Mouse (Mus musculus) intestine, embryonic 16.5 days (tissue): ENCODE results near the gene Slc16a8. TPM values are rescaled to one million over a fixed set of nuclear protein-coding genes. Genes with fewer than 3 reads are reported as not detected.

Experiments used
- ATAC-seq: fragments of 200-750 bp; cut with Nextera tagmentation; 2 replicates; pipeline ENCODE4 v1.8.0; 2017; ENCODE audit warnings: moderate TSS enrichment, moderate library complexity
- H3K27ac ChIP-seq: fragments of 300-500 bp; sonication (generic); 2 replicates; pipeline ENCODE4 v1.5.1; 2014; ENCODE audit warnings: mild to moderate bottlenecking, low read length
- H3K27me3 ChIP-seq: fragments of 300-500 bp; sonication (generic); replicated peaks from 2 replicates; pipeline ENCODE4 v1.6.1; 2014; ENCODE audit warnings: low read length, control low read depth, mixed read lengths; ENCODE audit not compliant: control insufficient read depth, insufficient read depth
- H3K36me3 ChIP-seq: fragments of 300-500 bp; sonication (generic); 2 replicates; pipeline ENCODE4 v1.6.1; 2014; ENCODE audit warnings: low read length, control low read depth; ENCODE audit not compliant: control insufficient read depth, insufficient read depth
- H3K4me1 ChIP-seq: fragments of 300-500 bp; sonication (generic); 2 replicates; pipeline ENCODE4 v1.6.1; 2014; ENCODE audit warnings: low read length, control low read depth, mixed read lengths; ENCODE audit not compliant: control insufficient read depth, insufficient read depth
- H3K4me2 ChIP-seq: fragments of 300-500 bp; sonication (generic); 2 replicates; pipeline ENCODE4 v1.6.1; 2014; ENCODE audit warnings: low read depth, low read length, control low read depth
- H3K4me3 ChIP-seq: fragments of 300-500 bp; sonication (generic); 2 replicates; pipeline ENCODE4 v1.5.1; 2014; ENCODE audit warnings: mild to moderate bottlenecking, low read length
- H3K9ac ChIP-seq: fragments of 300-500 bp; sonication (generic); 2 replicates; pipeline ENCODE4 v1.6.1; 2014; ENCODE audit warnings: low read depth, low read length
- H3K9me3 ChIP-seq: fragments of 300-500 bp; sonication (generic); 2 replicates; pipeline ENCODE4 v1.6.1; 2016; ENCODE audit warnings: low read length, control low read depth; ENCODE audit not compliant: control insufficient read depth
- WGBS: fragments of 180-500 bp; shearing (Covaris S2); extraction: QIAGEN DNeasy Blood & Tissue Kit; methylation state at CpG from one replicate; pipeline ENCODE4 v1.1.7; 2014; 5-methylcytosine and 5-hydroxymethylcytosine counted together
- polyA plus RNA-seq: library from polyadenylated mRNA; unstranded; fragments of >200 nt; fragmentation: Nextera tagmentation; extraction: Ambion mirVana; gene quantifications from 2 replicates; pipeline ENCODE4 v1.2.1, GENCODE M21; 2015

The Slc16a8 gene
- polyA plus RNA-seq, 1 experiment from 2014 or later: not detected

DNA sequence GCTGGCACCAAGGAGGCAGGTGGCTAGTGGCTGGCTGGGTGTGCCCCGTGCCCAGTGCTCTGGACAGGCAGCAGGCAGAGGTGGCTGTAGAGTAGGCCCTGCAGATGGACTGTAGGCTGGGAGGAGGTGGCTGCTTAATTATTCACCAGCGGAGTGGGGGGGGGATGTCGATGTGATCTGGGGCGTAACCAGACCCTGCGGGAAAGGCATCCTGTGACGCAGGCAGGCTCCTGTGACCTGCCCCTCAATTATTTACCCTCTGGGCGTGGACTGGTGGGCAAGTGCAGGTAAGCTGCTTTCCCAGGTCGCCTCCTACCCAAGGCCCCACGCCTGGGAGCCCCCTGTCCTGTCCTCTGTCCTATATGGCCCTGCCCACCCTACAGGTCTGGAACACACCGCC lies 30.8 kb upstream of the Slc16a8 start, which contains the start of gene Baiap2l2:
Gene Baiap2l2, minus strand, starts transcription at position 139 of the 400 bp plus-strand sequence.
- peak within 1 kb of the TSS; percentile 88 for H3K27ac ChIP-seq
- H3K36me3 ChIP-seq: no peaks in the 10 kb centered on the region
- H3K4me3 ChIP-seq: peak within 1 kb of the TSS; percentile 49
- H3K27me3 ChIP-seq: no peaks in the 10 kb centered on the region
- 59% methylated on average over 10 of the region's 10 CpGs for WGBS
- H3K4me2 ChIP-seq: peak within 1 kb of the TSS; percentile 56
- peak; percentile 59 for ATAC-seq
- no peaks in the 10 kb centered on the region for H3K9me3 ChIP-seq
- H3K9ac ChIP-seq: peak within 1 kb of the TSS; percentile 72
- peaks cover 35% of the 10 kb centered on the region for H3K4me1 ChIP-seq

DNA sequence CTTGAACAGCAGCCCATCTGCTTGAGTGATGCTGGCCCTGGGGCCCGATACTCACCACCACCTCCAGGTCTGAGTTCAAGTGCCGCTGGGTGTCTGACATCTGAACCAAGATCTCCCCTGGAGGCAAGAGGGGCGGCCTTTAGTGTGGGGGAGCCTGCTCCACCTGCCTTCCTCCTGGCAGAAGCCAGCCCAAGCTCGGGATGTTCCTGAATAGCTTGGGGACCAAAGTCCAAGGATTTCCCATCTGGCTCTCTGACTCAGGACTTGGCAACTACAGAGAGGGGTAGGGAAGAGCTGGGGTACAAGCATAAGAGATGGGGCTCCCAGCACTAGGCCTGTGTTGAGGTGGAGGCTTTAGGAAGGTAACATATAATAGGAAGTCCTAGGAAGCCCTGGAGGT lies 28.8 kb upstream of the Slc16a8 start:
- Histone ChIP-seq H3K9ac (peak overlapping the region; percentile 72), H3K4me1 (peaks cover 35% of the 10 kb centered on the region), H3K4me3 (peak overlapping the region; percentile 49; the same call in 1 of the 2 replicates), H3K9me3 (no peaks in the 10 kb centered on the region), H3K27ac (peak overlapping the region; percentile 88), H3K4me2 (peak overlapping the region; percentile 56), H3K36me3 (no peaks in the 10 kb centered on the region), H3K27me3 (no peaks in the 10 kb centered on the region)
- WGBS: 60% methylated on average over 4 of the region's 4 CpGs
- no peak for ATAC-seq

DNA sequence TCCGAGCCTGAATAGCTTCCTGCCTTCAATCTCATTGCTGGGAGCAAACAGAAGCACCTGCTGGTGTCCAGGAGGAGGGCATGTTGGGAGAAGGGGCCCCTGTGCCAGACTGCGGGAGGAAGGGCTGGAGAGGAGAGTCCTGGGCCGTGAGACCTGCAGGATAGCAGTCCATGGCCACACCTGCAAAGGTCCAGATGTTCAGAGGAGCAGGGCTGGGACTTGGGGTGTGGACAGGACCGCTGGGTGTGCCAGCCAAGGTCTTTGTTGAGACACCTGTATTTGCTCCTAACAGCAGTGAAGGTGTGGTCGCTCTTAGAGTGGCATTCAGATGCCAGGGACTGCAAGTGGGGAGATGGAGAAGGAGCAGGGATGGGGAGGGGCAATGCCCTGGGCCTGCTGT lies 27.9 kb upstream of the Slc16a8 start:
- Histone ChIP-seq H3K4me2 (peak overlapping the region; percentile 40), H3K27ac (peak overlapping the region; percentile 88), H3K4me1 (peaks cover 32% of the 10 kb centered on the region), H3K9me3 (no peaks in the 10 kb centered on the region), H3K9ac (0 out of 2 replicates have a peak overlapping the region, but pooled peaks have one; percentile 72), H3K4me3 (no peak overlapping the region; the same call in 1 of the 2 replicates), H3K27me3 (no peaks in the 10 kb centered on the region), H3K36me3 (no peaks in the 10 kb centered on the region)
- WGBS: 43% methylated on average over 5 of the region's 5 CpGs
- peak; percentile 70 for ATAC-seq

DNA sequence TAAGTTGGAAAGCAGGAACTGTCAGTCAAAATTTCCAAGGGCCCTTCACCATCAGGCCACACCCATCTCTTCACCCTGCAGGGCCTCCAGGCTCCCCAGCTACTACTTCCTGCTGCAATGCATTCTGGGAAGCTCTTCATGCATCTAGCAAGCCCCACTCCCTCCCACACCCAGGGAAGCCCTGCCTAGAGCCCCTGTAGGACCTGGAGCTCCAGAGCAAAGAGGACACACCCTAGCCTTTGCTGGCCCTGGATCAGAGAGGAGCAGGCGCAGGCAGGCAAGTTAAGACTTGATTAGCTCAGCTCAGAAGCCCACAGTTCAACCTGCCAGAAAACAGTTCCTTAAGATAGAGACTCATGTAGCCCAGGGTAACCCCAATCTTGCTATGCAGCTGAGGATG lies 26.8 kb upstream of the Slc16a8 start:
- Histone ChIP-seq H3K27ac (peak overlapping the region; percentile 88), H3K27me3 (no peaks in the 10 kb centered on the region), H3K36me3 (no peaks in the 10 kb centered on the region), H3K4me2 (no peak overlapping the region; the same call in 1 of the 2 replicates), H3K4me3 (no peak overlapping the region), H3K9me3 (no peaks in the 10 kb centered on the region), H3K9ac (no peak overlapping the region; the same call in 1 of the 2 replicates), H3K4me1 (peaks cover 22% of the 10 kb centered on the region)
- ATAC-seq: peak; percentile 31
- 50% methylated on average over 1 of the region's 1 CpGs for WGBS

DNA sequence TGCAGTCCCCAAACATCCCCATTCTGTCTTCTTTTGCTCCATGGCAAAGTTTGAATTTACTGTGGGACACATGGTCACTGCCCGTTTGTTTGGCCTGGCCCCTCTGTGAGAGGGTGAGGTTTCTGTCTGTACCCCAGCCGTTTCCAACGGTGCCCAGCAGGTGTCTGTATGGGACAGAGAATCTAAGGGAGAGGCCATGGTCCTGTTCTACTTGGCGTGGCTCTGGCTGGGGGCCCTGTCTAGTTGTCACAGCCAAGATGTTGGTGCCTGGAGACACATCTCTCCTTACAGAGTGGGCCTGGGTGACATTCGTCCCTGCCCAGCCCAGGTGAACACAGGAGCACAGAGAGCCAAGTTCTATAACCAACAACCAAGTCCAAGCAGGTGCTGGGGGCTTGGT lies 26.3 kb upstream of the Slc16a8 start:
- Histone ChIP-seq H3K4me1 (peaks cover 18% of the 10 kb centered on the region), H3K4me2 (no peak overlapping the region), H3K27ac (peak overlapping the region; percentile 66), H3K36me3 (no peaks in the 10 kb centered on the region), H3K4me3 (no peak overlapping the region), H3K9me3 (no peaks in the 10 kb centered on the region), H3K9ac (no peak overlapping the region), H3K27me3 (no peaks in the 10 kb centered on the region)
- 57% methylated on average over 5 of the region's 5 CpGs for WGBS
- ATAC-seq: no peak

DNA sequence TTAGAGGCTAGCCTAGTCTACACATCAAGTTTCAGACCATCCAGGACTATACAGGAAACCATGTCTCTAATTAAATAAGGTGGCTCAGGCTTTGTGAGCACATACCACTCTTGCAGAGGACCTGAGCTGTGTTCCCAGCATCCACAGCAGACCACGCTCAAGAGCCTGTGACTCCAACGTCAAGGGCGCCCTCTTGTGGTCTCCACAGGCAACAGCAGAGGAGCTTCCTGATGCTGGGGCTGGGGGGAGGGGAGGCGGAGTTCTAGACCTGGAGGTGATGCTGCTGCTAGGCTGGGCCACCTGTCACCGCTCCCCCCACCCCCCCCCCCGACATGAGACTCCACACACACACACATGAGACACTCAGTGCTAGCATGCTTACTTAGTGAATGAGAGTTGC lies 25.6 kb upstream of the Slc16a8 start:
- Histone ChIP-seq H3K9ac (no peak overlapping the region), H3K9me3 (no peaks in the 10 kb centered on the region), H3K4me2 (no peak overlapping the region), H3K36me3 (no peaks in the 10 kb centered on the region), H3K27ac (no peak overlapping the region), H3K27me3 (no peaks in the 10 kb centered on the region), H3K4me3 (no peak overlapping the region), H3K4me1 (peaks cover 18% of the 10 kb centered on the region)
- ATAC-seq: no peak
- WGBS: 29% methylated on average over 6 of the region's 6 CpGs

DNA sequence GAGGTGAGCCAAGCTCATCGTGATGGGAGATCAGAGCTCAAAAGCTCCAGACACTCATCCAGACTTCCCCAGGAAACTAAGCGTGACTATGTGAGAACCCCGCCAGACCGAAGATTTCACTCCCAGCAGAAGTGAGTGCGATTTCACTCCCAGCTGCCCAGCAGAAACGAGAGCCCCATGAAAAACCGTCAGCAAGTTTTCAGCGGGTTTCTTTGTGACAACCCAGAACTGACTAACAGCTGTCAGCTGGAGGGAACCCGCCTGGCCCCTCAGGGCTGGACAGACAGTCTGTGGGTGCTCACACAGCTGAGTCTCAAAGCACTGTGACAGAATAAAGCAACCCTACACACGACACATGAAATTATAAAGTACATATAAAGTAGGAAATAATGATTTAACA lies 23.2 kb upstream of the Slc16a8 start:
- no peak overlapping the region for H3K9ac ChIP-seq
- H3K4me3 ChIP-seq: no peak overlapping the region
- peaks cover 17% of the 10 kb centered on the region for H3K4me1 ChIP-seq
- 70% methylated on average over 10 of the region's 10 CpGs for WGBS
- H3K27me3 ChIP-seq: no peaks in the 10 kb centered on the region
- no peak overlapping the region for H3K4me2 ChIP-seq
- no peaks in the 10 kb centered on the region for H3K9me3 ChIP-seq
- no peaks in the 10 kb centered on the region for H3K36me3 ChIP-seq
- no peak for ATAC-seq
- no peak overlapping the region for H3K27ac ChIP-seq

DNA sequence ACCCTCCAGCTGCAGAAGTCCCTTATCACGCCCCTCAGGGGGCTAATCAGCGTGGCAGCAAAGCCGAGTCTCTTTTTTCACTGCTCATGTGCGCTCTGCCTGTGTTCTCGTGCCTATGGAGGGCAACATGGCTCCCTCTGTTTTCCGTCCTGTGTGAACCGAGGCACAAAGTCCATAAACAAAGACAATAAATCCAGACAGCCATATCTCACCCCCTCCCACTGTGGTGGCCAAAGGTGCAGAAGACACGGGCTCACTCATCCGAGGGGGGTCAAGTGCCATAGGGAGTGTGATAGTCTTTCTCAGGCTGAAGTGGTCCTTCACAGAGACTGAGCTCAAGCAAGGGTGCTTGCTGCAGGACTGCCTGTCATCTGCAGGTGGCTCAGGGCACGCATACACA lies 18.5 kb upstream of the Slc16a8 start:
- H3K9me3 ChIP-seq: no peaks in the 10 kb centered on the region
- H3K4me2 ChIP-seq: no peak overlapping the region
- 57% methylated on average over 10 of the region's 10 CpGs for WGBS
- H3K4me1 ChIP-seq: peaks cover 16% of the 10 kb centered on the region
- H3K4me3 ChIP-seq: no peak overlapping the region
- no peaks in the 10 kb centered on the region for H3K36me3 ChIP-seq
- H3K27ac ChIP-seq: 0 out of 2 replicates have a peak overlapping the region, but pooled peaks have one; percentile 15
- no peak overlapping the region for H3K9ac ChIP-seq
- ATAC-seq: peak; percentile 62
- 0 out of 2 replicates have a peak, but pooled peaks cover 2% of the 10 kb centered on the region for H3K27me3 ChIP-seq

DNA sequence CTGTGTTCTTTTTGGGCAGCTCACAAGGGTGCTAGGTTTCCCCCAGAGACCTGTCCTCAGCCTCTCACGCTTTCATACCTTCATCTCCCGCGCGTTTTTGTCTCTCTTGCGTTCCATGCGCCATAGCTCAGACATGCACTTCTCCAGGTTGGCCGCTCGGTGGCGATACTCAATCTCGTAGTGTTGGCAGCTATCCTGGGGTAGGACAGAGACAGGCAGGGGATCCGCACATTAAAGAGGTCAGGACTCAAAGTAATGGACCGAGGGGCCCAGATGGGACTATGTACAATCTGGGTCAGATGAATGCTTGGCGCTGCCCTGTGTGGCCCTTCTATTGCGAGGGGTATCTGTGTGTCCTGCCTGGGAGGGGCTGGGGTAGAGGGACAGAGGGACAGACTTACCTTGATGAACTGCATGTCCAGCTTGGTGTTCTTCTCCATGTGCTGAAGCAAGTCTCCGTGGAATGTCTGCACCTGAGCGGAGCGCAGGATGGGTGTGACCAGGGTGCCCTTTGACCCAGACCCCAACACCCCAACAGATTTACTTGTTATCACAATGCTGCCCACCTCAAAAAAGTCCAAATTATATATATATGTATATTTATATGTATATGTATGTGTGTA lies 16.7 kb upstream of the Slc16a8 start:
- Histone ChIP-seq H3K4me3 (peak overlapping the region; percentile 36; the same call in 1 of the 2 replicates), H3K4me2 (peak overlapping the region; percentile 61), H3K9me3 (no peaks in the 10 kb centered on the region), H3K27ac (no peak overlapping the region), H3K9ac (peak overlapping the region; percentile 59; the same call in 1 of the 2 replicates), H3K27me3 (0 out of 2 replicates have a peak, but pooled peaks cover 2% of the 10 kb centered on the region), H3K36me3 (no peaks in the 10 kb centered on the region), H3K4me1 (peaks cover 16% of the 10 kb centered on the region)
- 12% methylated on average over 17 of the region's 17 CpGs for WGBS
- ATAC-seq: peak; percentile 8; the same call in 1 of the 2 replicates
